Mouse (Mus musculus) thymus, adult 2 months (tissue): ENCODE data around the gene Tagln2.

Experiments used
- CTCF ChIP-seq: fragments of 200-500 bp; IDR thresholded peaks from 2 replicates; pipeline ENCODE4 v1.5.1; 2012; ENCODE audit warnings: mild to moderate bottlenecking, control low read depth, low read length, moderate library complexity, borderline replicate concordance; ENCODE audit not compliant: control insufficient read depth, poor library complexity, insufficient read depth; ENCODE audit errors: extremely low read depth
- POLR2A ChIP-seq: fragments of 200-500 bp; IDR thresholded peaks from 2 replicates; pipeline ENCODE4 v1.6.1; 2012; ENCODE audit warnings: mild to moderate bottlenecking, low read length, control low read depth, moderate library complexity; ENCODE audit not compliant: control insufficient read depth, poor library complexity, insufficient read depth; ENCODE audit errors: extremely low read depth

DNA sequence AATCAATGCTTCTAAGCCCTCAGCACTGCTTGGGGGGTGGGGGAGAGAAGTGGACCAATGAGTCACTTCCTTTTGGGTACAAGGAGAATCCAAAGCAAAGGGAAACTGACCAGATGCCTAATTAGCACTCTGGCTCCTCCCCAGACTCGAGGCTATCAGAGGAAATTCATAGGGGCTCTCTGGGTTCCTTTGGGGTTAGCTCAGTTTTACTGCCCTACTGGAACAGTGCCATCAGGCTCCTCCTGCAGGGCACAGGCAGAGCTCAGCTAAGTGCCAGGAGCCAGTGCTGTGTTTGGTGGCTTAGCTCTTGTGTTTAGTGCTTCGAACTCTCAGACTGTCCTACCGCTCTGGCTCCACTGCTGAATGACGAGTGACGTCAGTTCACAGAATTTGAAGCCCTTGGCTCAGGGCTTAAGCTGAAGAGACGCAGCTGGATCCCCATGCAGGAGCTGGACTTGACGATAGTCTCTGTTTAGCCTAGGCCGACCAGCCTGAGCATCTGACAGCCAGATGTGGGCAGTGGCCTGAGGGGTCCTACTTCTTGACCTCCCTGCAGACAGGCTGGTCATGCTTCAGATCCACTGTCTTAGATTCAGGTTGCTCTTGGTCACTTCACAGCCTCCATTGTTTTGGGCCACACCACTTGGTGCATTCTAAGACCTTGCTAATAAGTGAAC is 30.8 kb downstream of the Tagln2 start:
- TF ChIP-seq CTCF (no peak), POLR2A (no peak)
